Comparison of ENCODE assay signal across 17 mouse cellular contexts in the genomic region with DNA sequence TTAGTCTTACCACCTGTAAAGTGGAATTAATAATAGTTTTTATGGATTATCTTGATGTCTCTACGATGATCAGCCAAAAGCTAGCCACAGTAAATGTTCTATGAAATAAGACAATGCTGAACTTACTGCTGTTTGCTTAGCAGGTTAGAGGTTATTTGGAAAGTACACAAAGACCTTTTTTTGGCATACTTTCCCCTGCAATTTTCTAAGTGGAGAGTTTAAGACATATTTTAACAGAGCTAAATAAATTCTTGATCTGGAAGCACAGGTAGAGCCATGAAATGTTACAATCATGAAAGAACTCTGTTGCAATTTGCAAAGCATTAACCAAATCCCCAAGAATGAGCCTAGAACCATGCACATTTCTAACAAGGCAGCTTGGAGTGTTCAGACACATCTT.
"Had no signal": no experiment of that assay in that cellular context is flagged by ENCODE, and none has a peak within 500 bp of the region (broad histone marks: within the 10 kb centered on the region; RNA-seq: fewer than 3 reads in every experiment).

No protein-coding gene starts in this region.

- H3K36me3 ChIP-seq: midbrain, embryonic 10.5 days; midbrain, embryonic 12.5 days; neural tube, embryonic 13.5 days; neural tube, embryonic 15.5 days had no signal

- H3K9me3 ChIP-seq: midbrain, embryonic 10.5 days; midbrain, embryonic 12.5 days; neural tube, embryonic 13.5 days; neural tube, embryonic 15.5 days had no signal

- ATAC-seq: midbrain, embryonic 16.5 days had no signal

- H3K4me2 ChIP-seq: lung, embryonic 14.5 days; midbrain, embryonic 12.5 days; neural tube, embryonic 13.5 days; neural tube, embryonic 15.5 days had no signal

- H3K27me3 ChIP-seq: neural tube, embryonic 13.5 days; neural tube, embryonic 15.5 days had no signal

- DNase-seq: lung, embryonic 14.5 days; lung, postnatal 10 days; lung, postnatal 4 days; midbrain, embryonic 14.5 days; right cerebral cortex, adult 18-20 months; right cerebral cortex, postnatal 25 days; right cerebral cortex, postnatal 4 days; spleen, adult 18-20 months; thymus, adult 18-20 months; thymus, postnatal 14 days; thymus, postnatal 36 days had no signal

- H3K9ac ChIP-seq: lung, embryonic 14.5 days; midbrain, embryonic 12.5 days; neural tube, embryonic 13.5 days; neural tube, embryonic 15.5 days had no signal

- H3K4me3 ChIP-seq: midbrain, embryonic 10.5 days; midbrain, embryonic 12.5 days; myocyte; neural tube, embryonic 13.5 days; neural tube, embryonic 15.5 days had no signal

- H3K27ac ChIP-seq: midbrain, embryonic 10.5 days; midbrain, embryonic 12.5 days; neural tube, embryonic 13.5 days; neural tube, embryonic 15.5 days had no signal
